Mouse (Mus musculus) adrenal gland (tissue): ENCODE data around the gene Uqcc2.

Experiments used
- intact Hi-C: fragments of 180-260 bp; cut with DNase I; formaldehyde crosslinking; loops from one replicate; pipeline ENCODE4 v1.15.1; 2025
- long read RNA-seq, 2 experiments: library from polyadenylated mRNA; unstranded; transcript quantifications; one replicate each; pipeline ENCODE4 v2.0.0; 2020; ENCODE audit warnings: borderline replicate concordance in 1 of 2; ENCODE audit not compliant: insufficient replicate concordance in 1 of 2

The Uqcc2 gene
- long read RNA-seq, experiment 1, transcript Uqcc2-201 (4 exons, 500 nt), result major isoform, 98 of 99 reads
- long read RNA-seq, experiment 1, partial matches to known transcripts, result 1 of 99 reads
- long read RNA-seq, experiment 1, other reads (novel, unspliced or antisense), result 0 of 99 reads
- long read RNA-seq, experiment 2, transcript Uqcc2-201 (4 exons, 500 nt), result major isoform, 153 of 158 reads
- long read RNA-seq, experiment 2, partial matches to known transcripts, result 2 of 158 reads
- long read RNA-seq, experiment 2, other reads (novel, unspliced or antisense), result 3 of 158 reads

DNA sequence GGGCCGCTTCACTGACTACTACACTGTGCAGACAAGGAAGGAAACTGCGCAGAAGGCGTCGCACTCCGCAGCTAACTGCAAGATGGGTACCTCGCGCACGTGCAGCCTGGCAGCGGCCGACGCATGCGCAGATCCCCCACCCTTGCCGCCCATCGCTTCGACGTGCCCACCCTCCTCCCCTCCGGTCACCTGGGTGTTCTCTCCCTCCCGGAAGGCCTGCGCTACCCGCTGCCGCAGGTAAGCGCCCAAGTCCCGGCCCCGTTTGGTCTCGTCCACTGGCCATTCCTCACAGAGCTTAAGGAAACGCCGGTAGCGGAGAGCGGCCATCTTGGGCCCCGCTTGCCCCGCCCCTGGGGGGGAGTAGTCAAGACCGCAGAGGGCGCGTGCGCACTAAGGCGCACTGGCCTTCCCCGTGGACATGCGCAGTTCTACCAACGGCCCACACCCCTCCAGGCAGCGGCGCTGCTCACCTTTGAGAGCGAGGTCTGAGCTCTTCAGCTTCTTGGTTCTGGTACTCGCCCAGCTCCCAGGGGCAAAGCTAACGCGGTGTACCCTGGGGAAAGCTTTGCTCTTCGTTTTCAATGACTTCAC, at the start of gene Uqcc2:
Gene Uqcc2 (minus strand): TSS at position 366 of the 591 bp plus-strand sequence.
- intact Hi-C loops, result loop anchor here (10.0 kb wide), 1 partner anchor 381 kb away; no protein-coding TSS in a partner anchor

DNA sequence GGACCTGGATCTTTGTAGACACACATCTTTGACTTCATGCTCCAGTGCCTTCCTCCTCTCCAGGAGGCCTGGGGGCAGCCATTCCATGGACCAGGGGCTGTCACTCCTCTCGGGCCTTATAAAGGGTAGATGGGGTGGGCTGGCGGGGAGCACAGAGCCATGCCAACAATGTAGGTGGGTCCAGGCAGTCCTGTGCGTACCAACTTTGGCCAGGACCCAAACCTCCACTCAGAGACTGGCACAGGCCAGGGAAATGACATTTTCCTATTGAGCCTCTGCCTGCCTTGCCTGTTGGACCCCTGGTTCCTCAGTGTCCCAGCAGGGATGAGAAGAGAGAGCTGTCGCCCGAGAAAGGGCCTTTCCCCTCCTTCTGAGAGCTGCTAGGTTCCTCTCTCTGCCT, 48.7 kb upstream of the Uqcc2 start:
- intact Hi-C loops, result no loop called here

DNA sequence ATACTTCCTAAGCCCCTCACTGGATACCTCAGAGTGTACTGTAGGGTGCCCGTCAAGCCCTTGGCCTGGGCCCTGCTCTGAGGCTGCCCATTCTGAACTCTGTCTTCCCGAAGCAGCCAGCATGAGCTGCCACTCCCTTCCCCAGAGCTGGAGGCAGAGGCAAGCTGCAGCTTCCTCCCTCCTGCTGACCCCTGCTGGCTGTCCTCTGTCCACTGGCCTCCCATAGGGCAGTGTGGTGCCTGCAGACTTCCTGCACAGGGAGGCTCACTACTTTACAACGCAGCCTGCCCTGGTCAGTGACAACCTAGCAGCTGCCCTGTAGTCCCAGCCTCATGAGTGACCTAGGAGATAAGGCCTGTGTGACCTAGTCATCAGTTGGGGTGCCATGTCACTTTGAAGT, 48.0 kb upstream of the Uqcc2 start:
- intact Hi-C loops, result no loop called here

DNA sequence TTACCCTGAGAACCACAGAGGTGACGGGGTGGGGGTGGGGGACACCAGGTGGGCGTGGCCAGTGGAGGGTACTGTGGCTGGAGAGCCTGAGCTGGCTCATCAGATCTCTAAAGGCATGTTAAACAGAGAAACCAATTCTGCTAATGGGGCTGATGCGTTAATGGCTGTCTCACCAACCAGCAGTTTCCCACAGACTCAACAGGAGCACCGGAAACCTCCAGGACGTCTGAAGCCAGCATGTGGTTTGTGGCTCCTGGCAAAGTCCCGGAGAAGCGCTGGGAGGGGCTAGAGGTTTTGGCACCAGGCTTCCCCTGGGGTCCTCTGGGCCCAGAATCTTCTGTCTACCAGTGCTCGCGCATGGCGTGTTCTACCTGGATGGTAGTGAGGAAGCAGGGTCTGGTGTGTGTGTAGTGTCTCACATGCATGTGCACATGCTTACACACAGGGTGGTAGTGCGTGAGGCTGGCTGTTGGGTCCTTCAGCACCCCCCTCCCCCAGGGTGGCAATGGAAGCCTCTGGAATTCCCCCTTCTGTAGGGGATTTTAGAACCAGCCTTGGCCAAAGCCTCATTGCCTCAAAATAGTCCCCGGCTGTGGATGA, 46.1 kb upstream of the Uqcc2 start:
- intact Hi-C loops, result no loop called here

DNA sequence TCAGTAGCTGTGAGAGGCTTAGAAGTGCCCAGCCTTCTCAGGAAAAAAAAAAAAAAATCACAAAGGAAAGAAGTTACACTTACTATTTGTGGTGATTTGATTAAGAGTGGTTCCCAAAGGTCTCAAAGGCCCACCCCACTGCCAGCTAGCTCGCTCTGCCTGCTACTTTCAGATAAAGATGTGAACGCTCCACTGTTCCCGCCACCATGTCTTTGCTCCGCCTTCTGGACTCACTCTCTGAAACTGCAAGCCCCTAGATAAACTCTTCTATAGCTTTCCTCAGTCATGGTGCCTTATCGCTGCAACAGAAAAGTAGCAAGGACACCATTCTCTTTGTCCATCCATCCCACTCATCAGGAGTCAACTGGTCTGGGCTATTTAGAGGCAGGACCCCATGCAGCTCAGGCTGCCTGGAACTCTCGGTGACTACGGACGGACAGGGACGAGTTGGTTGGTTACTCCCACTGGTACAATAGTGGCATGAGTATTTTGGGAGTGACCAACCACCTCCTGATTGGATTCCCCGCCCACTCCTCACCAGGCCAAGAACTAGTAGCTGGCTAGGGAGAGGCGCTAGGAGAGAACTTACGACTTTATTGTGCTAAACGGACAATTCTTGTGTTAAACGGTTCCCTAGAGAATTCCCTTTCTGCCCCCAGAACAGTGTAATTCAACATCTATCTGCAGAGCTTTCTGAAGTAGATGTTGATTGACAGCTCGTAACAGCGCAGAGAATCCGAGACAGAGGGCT, 44.9 kb upstream of the Uqcc2 start:
- intact Hi-C loops, result no loop called here

DNA sequence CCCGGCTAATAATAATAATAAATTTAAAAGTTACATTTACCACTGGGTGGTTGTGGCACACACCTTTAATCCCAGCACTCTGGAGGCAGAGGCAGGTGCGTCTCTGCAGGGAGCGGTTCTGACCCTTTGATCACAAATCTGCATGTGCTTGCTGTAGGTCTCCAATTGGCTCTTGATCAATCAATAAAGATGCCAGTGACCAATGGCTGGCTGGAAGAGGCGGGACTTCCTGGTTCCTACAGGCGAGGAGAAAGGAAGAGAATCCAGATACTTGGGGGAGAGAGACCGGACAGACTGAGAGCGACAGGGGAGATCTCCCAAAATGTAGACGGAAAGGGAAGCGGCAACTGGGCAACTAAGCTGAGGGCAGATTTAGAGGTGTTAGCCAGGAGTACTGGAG, 44.3 kb upstream of the Uqcc2 start:
- intact Hi-C loops, result no loop called here

DNA sequence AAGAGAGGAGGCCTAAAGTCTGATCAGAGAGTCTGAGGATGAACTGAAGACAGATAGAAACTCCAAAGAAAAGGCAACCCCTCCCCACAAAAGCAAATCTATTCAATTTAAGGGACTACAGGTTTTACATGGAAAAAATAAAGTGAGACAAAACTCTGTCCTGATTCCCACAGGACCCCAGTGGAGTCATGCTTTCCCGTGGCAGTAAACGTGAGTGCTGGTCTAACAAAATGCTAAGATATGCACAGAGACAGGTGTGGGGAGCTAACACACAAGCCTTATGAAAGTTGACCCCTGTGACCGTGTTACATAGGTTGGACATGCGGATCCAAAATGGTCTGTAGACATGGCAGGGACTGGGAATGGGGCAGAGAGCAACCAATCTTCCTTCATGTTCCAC, 43.0 kb upstream of the Uqcc2 start:
- intact Hi-C loops, result no loop called here

DNA sequence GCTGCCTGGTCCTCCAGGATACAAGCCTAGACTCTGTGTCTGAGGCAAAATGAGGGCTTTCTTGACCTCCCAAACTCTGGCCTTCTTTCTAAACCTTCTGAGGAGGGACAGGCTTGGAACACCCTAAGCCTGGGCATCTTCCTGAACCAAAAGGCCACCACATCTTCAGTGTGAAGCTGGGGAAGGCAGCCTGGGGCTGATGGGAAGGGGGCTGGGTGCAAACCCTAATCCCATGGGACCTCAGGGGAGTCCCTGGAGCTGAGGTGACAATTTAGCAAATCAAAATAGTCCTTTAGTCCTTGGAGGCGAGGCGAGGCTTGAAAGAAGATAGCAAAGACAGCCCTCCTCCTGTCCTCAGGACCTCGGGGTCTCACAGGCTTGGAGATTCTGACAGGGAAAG, 42.6 kb upstream of the Uqcc2 start:
- intact Hi-C loops, result no loop called here

DNA sequence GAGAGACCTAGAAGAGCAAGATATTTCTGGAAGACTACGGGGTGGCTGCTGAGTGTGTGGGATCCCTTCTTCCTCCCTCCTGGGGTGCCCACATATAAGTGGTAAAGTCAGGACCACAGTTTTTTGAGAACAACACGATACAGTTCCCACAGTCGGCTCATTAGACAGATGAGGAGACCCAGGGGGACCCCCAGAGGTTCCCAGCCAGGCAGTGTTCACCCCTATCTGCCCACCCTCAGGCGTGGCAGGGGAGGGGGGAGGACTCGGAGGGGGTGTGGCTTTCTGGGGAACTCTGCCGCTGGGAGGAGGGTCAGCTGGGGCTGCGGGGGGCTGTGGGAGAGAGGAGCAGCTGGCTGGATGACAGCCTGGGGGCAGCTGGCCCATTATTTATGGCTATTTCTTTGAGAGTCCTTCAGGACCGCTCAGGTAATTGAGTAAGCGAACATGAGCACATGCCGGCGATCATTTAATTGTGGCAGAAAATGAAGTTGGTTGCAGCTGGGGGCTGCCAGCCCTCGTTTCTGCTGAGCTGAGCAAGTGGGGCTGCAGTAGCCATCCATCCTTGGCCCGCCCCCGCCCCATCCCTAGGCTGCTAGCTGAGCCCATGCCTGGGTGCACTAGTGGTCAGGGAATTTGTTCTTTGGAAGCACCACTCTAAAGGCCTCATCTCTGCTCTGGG, 41.6 kb upstream of the Uqcc2 start:
- intact Hi-C loops, result no loop called here

DNA sequence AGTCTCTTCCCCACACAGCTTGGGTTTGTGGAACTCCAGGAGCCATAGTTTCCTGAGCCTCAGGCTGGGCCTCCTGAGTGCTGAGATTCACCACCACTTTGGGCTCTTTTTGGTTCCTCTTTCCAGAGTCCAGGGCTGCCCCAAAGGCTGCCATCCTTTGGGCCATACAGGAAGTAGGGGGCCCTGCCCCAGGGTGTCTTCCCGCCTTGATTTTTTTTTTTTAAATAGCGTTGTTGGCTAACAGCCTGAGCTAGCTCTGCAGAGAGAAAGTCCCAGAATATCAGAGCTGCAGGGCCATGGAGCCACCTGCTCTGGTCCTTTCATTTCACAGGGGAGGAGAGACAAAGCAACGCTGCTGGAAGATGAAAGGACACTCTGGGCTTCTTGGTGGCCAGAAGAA, 40.0 kb upstream of the Uqcc2 start:
- intact Hi-C loops, result no loop called here

DNA sequence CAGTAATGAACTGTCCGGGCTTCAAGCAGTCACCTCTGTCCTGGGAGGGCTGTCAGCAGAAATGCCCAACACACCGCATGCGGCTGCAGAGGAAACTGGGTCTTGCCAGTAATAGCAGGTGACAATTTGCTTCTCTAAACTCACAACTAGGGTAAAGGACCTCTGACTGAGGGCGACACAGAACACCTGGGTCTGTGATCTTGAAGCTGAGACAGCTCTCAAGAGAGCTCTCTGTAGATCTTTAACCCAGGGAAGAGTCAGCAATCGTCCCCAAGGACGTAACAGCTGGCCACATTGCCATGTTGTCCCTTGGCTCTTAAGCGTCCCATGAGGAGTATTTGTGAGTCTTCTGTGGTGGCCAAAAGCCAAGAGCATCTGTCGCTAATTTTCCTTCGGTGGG, 38.7 kb upstream of the Uqcc2 start:
- intact Hi-C loops, result no loop called here

DNA sequence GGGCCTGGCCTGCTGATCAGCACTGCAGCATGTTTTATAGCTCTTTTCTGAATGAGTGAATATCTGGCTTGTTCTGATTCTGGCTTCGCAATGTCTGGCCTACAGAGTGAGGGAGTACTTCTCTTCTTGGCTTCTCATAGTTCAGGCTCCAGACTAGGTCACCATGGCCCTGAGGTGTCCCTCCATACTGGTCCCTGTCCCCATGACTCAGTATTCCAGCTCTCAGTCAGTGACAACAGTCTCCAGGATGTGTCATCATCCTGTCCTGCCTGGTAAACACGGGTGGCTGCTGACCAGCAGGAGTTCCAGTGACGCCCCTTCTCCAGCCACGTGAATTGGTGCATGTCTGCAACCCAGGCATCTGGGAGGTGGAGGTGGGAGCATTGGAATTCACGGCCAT, 37.4 kb upstream of the Uqcc2 start:
- intact Hi-C loops, result no loop called here

DNA sequence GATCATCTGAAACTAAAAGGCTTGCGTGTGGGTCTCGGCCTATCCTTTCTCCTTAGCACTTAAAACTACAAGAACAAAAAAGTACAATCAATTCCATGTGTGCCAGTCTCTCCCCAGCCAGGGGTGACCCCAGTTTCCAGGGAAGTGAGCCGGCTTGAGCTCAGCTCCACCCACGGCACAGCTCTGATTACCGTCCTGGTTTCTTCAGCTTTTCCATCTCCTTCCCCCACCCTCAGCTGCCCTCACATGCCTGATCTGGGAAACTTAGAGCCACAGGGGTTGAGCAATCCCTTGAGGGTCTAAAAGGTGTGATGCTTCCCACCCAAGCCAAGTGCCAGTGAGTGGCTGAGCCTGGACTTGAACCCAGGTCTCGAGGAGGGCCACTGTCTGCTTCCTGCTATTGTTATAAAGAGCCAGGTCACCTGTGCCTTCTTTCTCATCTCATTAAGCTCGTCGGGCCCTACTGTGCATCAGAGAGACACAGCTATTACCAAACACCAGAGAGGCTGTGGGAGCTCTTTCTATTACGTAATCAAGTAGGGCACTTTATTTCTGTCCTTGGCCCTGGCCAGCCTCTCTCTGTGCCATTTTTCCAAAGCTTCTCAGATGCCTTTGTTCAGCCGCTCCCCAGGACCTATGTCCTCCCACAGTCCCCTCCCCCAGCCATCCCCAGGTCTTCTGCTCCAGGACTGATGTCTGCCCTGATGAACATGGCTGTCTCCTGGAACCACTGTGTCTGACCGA, 36.4 kb upstream of the Uqcc2 start:
- intact Hi-C loops, result no loop called here

DNA sequence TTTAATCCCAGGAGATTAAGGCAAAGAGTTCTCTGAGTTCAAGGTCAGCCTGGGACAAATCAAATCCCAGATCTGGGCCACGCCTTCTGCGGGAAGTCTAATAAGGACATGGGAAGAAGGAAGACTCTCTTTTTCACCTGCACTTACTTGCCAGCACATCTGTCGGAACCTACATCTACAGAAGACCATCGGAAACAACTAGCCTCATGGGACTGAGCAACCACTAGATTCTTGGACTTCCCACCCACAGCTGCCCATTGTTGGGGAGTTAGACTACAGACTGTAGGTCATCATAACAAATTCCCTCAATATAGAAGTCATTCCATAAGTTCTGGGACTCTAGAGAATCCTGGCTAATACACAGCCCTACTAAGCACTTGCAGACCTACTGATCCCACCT, 34.9 kb upstream of the Uqcc2 start:
- intact Hi-C loops, result no loop called here

DNA sequence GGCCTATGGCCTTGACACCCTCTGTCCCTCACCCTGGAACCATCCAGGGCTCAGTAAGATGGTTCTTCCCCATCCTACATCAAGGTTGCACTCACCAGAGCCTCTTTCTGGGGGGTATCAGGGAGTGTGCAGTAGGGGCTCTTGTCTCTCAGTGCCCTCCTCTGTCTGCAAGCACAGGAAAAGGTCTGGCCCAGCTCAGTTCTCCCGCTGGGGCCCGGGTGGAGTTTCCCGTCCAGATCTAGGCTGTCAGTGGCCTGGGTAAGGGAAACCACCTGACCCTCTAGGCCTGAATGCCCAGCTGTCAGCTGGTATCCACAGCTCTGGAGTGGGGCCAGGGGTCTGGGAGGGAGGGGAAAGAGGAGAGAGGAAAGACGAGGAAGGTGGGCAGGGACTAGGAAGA, 33.8 kb upstream of the Uqcc2 start, which contains the start of gene Ip6k3:
Gene Ip6k3 (minus strand): TSS at position 251 of the 400 bp plus-strand sequence.
- intact Hi-C loops, result no loop called here

DNA sequence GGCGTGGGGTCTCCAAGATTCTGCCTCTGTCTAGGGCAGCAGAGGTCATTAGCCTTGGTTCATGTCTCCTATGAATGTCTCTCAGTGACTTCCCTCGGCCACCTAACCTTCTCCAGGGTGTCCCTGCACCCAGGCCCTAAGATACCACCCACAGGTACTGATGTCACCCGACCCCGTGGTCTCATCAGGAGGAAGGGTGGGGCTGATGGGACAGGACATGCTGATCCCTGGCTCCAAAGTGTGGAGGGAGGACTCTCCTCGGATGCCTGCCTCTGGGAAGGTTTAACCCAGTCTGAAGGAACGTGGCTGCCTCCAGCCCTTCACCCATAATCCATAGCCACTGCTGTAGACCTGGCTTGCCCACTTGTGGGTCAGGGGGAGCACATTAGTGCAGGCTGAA, 33.2 kb upstream of the Uqcc2 start:
- intact Hi-C loops, result no loop called here

DNA sequence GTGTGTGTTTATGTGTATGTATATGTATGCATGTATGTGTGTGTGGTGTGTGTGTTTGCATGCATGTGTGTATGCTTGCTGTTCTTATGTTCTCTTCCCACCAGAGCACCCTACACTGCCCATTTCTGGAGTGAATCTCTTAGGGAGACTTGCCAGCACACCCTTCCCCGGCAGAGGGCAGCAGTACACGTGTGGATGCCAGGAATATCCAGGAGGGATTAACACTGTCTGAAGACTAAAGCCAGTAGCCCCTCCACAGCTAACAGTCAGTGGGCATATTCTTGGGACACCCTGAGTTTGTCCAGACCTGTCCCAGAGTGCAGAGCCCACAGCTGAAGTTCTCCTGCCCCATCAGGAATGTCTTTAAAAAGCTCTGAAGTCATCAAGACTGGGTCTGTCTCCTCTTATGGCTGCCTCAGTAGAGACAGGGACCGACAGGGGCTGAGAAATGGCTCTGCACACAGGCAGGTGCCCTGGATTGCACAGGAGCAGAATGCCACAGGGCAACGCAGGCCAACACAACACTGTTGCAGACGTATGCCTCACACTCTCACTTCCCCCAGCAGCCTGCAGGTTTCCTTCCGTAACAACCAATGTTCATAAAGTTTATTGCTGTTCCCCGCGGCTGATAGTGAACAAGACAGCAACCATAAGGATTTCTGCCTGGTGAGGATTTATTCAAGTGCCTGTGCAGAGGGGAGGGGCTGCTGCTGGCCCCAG, 31.5 kb upstream of the Uqcc2 start:
- intact Hi-C loops, result no loop called here

DNA sequence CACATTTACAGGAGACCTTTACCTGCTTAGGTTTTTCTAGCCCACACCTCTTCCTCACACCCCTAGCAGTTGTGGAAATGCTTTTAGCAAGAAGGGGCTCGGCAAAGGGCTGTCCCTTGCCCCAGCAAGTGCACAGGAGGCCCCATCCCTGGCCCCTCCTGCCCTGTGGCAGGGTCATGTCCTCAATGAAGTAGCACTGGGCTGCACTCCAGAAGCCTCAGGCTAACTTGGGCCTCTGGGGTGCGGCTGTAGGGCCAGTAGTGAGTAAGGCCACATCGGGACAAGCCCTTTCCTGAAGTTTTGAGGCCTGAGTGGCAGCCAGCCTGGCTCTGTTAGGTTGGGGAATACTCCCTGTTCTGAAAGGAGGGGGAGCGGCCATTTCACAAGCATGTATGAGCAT, 27.2 kb upstream of the Uqcc2 start:
- intact Hi-C loops, result no loop called here

DNA sequence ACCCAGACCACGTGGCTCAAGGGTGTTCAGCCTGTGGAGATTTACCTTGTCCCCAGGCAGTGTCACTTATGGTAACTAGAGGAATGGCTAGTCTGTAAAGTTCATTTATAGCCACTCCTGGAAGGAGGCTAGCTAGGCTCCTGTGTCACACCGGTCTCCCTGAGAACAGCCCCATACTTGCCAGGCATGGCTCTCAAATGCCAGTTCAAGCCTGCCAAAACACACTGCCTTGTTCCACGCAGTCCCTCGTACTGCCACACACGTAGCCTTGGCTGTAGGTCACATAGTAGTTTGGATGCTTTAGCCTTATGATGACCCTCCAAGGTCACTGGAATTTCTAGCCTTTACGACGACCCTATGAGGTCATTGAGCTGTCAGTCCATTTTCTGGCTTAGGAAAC, 25.5 kb upstream of the Uqcc2 start:
- intact Hi-C loops, result no loop called here

DNA sequence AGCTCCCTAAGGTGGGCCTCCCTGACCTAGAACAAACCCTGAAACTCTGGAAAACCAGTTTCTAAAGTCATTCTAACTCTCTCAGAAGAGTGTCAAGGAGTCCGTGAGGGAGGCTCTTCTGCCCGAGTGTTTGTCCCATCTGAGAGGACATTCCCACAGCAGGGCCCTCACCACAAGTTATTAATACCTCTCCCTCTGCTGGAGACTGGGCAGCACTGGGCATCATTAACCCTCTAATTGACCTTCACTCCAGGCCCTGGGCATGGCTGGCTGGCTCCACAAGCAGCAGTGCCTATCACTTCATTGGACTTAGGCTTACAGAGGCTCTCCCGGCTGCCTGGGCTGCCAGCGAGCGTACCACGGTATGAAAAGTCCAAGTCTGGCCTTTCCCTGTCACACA, 24.7 kb upstream of the Uqcc2 start:
- intact Hi-C loops, result no loop called here
